Mouse (Mus musculus) liver, embryonic 14.5 days (tissue): Measurements from ENCODE around the gene Cpne4.

ENCODE experiments used
- CTCF ChIP-seq: IDR thresholded peaks from 2 replicates; pipeline ENCODE4 v1.5.1; 2016; ENCODE audit warnings: antibody characterized with exemption, low read depth, control low read depth
- EP300 ChIP-seq: IDR thresholded peaks from 2 replicates; pipeline ENCODE4 v1.6.1; 2016; ENCODE audit warnings: antibody characterized with exemption, low read depth

DNA sequence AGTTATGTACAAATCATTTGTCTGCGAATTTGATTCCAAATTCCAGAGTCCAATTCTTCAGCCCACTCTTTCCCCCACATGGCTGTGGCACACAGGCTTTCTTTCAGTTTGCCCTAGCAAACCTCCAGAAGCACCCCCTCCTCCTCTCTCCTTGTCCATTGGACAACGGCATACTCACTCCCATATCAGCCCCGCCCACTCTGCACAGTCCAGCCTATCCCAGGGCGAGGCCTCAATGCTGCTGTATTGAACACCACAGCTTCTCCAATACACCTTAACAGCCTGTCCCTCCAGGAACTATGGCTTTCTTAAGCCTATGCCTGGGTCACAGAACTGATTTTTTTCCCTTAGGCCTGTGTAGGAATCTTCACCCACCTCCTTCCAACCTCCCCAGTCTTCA, 348.3 kb downstream of the Cpne4 start:
- no peak for TF ChIP-seq EP300
- TF ChIP-seq CTCF = no peak
